Mouse (Mus musculus) neural tube, embryonic 15.5 days (tissue): ENCODE data around the gene Commd7. TPM values are rescaled to one million over a fixed set of nuclear protein-coding genes. Genes with fewer than 3 reads are reported as not detected.
A peak's percentile ranks its signal among the peaks of the same experiment; 100 is the strongest.

Source experiments
- ATAC-seq: fragments of 200-750 bp; cut with Nextera tagmentation; 2 replicates; pipeline ENCODE4 v1.8.0; 2017; ENCODE audit warnings: mild to moderate bottlenecking, moderate TSS enrichment, moderate library complexity; ENCODE audit not compliant: low FRiP score
- H3K27ac ChIP-seq: fragments of 300-500 bp; sonication (generic); replicated peaks from 2 replicates; pipeline ENCODE4 v1.5.1; 2015; ENCODE audit warnings: mild to moderate bottlenecking, inconsistent platforms
- H3K27me3 ChIP-seq: fragments of 300-500 bp; sonication (generic); replicated peaks from 2 replicates; pipeline ENCODE4 v1.6.1; 2015; ENCODE audit warnings: inconsistent platforms
- H3K36me3 ChIP-seq: fragments of 300-500 bp; sonication (generic); 2 replicates; pipeline ENCODE4 v1.6.1; 2015; ENCODE audit warnings: inconsistent platforms
- H3K4me1 ChIP-seq: fragments of 300-500 bp; sonication (generic); 2 replicates; pipeline ENCODE4 v1.6.1; 2015; ENCODE audit warnings: inconsistent platforms
- H3K4me2 ChIP-seq: fragments of 300-500 bp; sonication (generic); 2 replicates; pipeline ENCODE4 v1.6.1; 2015; ENCODE audit warnings: inconsistent platforms, mild to moderate bottlenecking, moderate library complexity
- H3K4me3 ChIP-seq: fragments of 300-500 bp; sonication (generic); replicated peaks from 2 replicates; pipeline ENCODE4 v1.5.1; 2015; ENCODE audit warnings: mild to moderate bottlenecking, inconsistent platforms
- H3K9ac ChIP-seq: fragments of 300-500 bp; sonication (generic); replicated peaks from 2 replicates; pipeline ENCODE4 v1.6.1; 2015; ENCODE audit warnings: mild to moderate bottlenecking, inconsistent platforms
- H3K9me3 ChIP-seq: fragments of 300-500 bp; sonication (generic); replicated peaks from 2 replicates; pipeline ENCODE4 v1.6.1; 2016; ENCODE audit warnings: inconsistent platforms
- WGBS: fragments of 180-500 bp; shearing (Covaris S2); methylation state at CpG from one replicate; pipeline ENCODE4 v1.1.7; 2015; ENCODE audit warnings: mixed read lengths; 5-methylcytosine and 5-hydroxymethylcytosine counted together
- polyA plus RNA-seq: library from polyadenylated mRNA; unstranded; fragments of >200 nt; fragmentation: Nextera tagmentation; extraction: Ambion mirVana; gene quantifications from 2 replicates; pipeline ENCODE4 v1.2.1, GENCODE M21; 2015

Commd7 gene
- polyA plus RNA-seq, 1 experiment from 2014 or later: 91.2 TPM

- WGBS: 85% methylated on average over 6 of the region's 6 CpGs
- no peak overlapping the region for H3K4me2 ChIP-seq
- H3K27me3 ChIP-seq: no peaks in the 10 kb centered on the region
- H3K4me3 ChIP-seq: no peak overlapping the region
- H3K9ac ChIP-seq: no peak overlapping the region
- H3K9me3 ChIP-seq: no peaks in the 10 kb centered on the region
- ATAC-seq: no peak
- H3K36me3 ChIP-seq: peaks cover 60% of the 10 kb centered on the region
- no peak overlapping the region for H3K27ac ChIP-seq
- no peaks in the 10 kb centered on the region for H3K4me1 ChIP-seq
Measured at GRCm38 (mm10) chr2:153618439-153618838, 14.1 kb downstream of the Commd7 start.

DNA sequence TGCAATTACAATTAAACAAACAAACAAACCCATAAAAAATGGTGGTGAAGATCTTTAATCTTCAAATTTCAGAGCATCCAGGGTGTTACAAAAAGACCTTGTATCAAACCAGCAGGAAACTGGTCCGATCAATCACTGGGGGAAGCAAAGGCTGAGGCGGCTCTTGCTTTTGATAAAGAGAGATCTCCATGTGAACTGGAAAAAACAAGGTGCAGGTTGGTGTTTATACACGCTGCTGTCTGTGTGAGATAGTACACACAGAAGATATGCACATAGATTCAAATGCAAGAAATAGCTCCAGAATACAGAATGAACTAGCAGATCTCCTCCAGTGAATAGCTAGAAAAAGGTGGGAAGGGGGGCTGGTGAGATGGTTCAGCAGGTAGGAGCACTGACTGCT is 15.7 kb downstream of the Commd7 start:
- no peak for ATAC-seq
- H3K36me3 ChIP-seq: peaks cover 48% of the 10 kb centered on the region
- no peak overlapping the region for H3K27ac ChIP-seq
- no peaks in the 10 kb centered on the region for H3K9me3 ChIP-seq
- H3K9ac ChIP-seq: no peak overlapping the region
- no peaks in the 10 kb centered on the region for H3K4me1 ChIP-seq
- no peaks in the 10 kb centered on the region for H3K27me3 ChIP-seq
- H3K4me3 ChIP-seq: no peak overlapping the region
- WGBS: 94% methylated on average over 3 of the region's 3 CpGs
- H3K4me2 ChIP-seq: no peak overlapping the region

GRCm38 (mm10) chr2:153612594-153613281 is 19.8 kb downstream of the Commd7 start:
- no peak overlapping the region for H3K4me2 ChIP-seq
- 40% methylated on average over 3 of the region's 3 CpGs for WGBS
- H3K27ac ChIP-seq: no peak overlapping the region
- no peak for ATAC-seq
- peaks cover 23% of the 10 kb centered on the region for H3K4me1 ChIP-seq
- H3K36me3 ChIP-seq: peaks cover 6% of the 10 kb centered on the region
- H3K4me3 ChIP-seq: no peak overlapping the region
- no peaks in the 10 kb centered on the region for H3K9me3 ChIP-seq
- H3K9ac ChIP-seq: no peak overlapping the region
- H3K27me3 ChIP-seq: no peaks in the 10 kb centered on the region

GRCm38 (mm10) chr2:153611743-153612142 is 20.8 kb downstream of the Commd7 start:
- WGBS: 97% methylated on average over 1 of the region's 1 CpGs
- no peak for ATAC-seq
- Histone ChIP-seq H3K36me3 (0 out of 2 replicates have a peak, but pooled peaks cover 6% of the 10 kb centered on the region), H3K27me3 (no peaks in the 10 kb centered on the region), H3K4me1 (peaks cover 23% of the 10 kb centered on the region), H3K27ac (no peak overlapping the region), H3K4me2 (no peak overlapping the region), H3K9ac (no peak overlapping the region), H3K9me3 (no peaks in the 10 kb centered on the region), H3K4me3 (no peak overlapping the region)

- Histone ChIP-seq H3K9ac (no peak overlapping the region; the same call in 1 of the 2 replicates), H3K27me3 (no peaks in the 10 kb centered on the region), H3K4me3 (no peak overlapping the region), H3K4me2 (no peak overlapping the region), H3K27ac (peak overlapping the region; percentile 69), H3K4me1 (peaks cover 23% of the 10 kb centered on the region), H3K9me3 (no peaks in the 10 kb centered on the region), H3K36me3 (0 out of 2 replicates have a peak, but pooled peaks cover 6% of the 10 kb centered on the region)
- 73% methylated on average over 7 of the region's 7 CpGs for WGBS
- ATAC-seq: 0 out of 2 replicates have a peak, but pooled peaks have one; percentile 6
Measured at GRCm38 (mm10) chr2:153611241-153611630, 21.3 kb downstream of the Commd7 start.

GRCm38 (mm10) chr2:153610426-153611240 is 21.9 kb downstream of the Commd7 start:
- WGBS: 20% methylated on average over 14 of the region's 14 CpGs
- H3K36me3 ChIP-seq: 0 out of 2 replicates have a peak, but pooled peaks cover 6% of the 10 kb centered on the region
- ATAC-seq: peak; percentile 55
- no peak overlapping the region; the same call in 1 of the 2 replicates for H3K9ac ChIP-seq
- no peaks in the 10 kb centered on the region for H3K9me3 ChIP-seq
- H3K4me1 ChIP-seq: peaks cover 23% of the 10 kb centered on the region
- peak overlapping the region; percentile 69 for H3K27ac ChIP-seq
- no peaks in the 10 kb centered on the region for H3K27me3 ChIP-seq
- H3K4me2 ChIP-seq: no peak overlapping the region
- H3K4me3 ChIP-seq: no peak overlapping the region

DNA sequence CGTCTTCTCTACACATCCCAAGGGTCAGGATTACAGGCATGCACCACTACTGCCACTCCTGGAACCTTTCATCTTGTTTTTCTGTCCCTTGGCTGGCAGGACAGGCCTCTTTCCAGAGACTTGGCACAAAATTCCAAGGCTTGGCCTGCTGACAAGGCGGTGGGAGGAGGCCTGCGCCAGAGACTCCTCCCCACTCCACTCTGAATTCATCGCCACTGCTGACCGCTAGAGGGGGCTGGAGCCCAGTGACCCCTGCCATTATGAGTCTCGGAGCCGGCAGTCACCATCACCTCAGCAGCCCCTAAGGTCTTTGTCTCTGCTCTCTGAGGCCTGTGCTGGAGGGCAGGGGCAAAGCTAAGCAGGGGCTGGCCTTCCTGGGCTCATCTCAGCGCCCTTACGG is 23.0 kb downstream of the Commd7 start:
- Histone ChIP-seq H3K4me1 (peaks cover 23% of the 10 kb centered on the region), H3K9ac (no peak overlapping the region), H3K9me3 (no peaks in the 10 kb centered on the region), H3K36me3 (no peaks in the 10 kb centered on the region), H3K27me3 (no peaks in the 10 kb centered on the region), H3K4me2 (no peak overlapping the region), H3K27ac (0 out of 2 replicates have a peak overlapping the region, but pooled peaks have one; percentile 9), H3K4me3 (no peak overlapping the region)
- WGBS: 10% methylated on average over 9 of the region's 9 CpGs
- no peak for ATAC-seq

GRCm38 (mm10) chr2:153609058-153609457 is 23.5 kb downstream of the Commd7 start:
- Histone ChIP-seq H3K4me3 (no peak overlapping the region), H3K36me3 (no peaks in the 10 kb centered on the region), H3K9ac (no peak overlapping the region), H3K4me2 (no peak overlapping the region), H3K9me3 (no peaks in the 10 kb centered on the region), H3K4me1 (peaks cover 23% of the 10 kb centered on the region), H3K27ac (0 out of 2 replicates have a peak overlapping the region, but pooled peaks have one; percentile 9), H3K27me3 (no peaks in the 10 kb centered on the region)
- WGBS: 66% methylated on average over 8 of the region's 8 CpGs
- ATAC-seq: no peak

DNA sequence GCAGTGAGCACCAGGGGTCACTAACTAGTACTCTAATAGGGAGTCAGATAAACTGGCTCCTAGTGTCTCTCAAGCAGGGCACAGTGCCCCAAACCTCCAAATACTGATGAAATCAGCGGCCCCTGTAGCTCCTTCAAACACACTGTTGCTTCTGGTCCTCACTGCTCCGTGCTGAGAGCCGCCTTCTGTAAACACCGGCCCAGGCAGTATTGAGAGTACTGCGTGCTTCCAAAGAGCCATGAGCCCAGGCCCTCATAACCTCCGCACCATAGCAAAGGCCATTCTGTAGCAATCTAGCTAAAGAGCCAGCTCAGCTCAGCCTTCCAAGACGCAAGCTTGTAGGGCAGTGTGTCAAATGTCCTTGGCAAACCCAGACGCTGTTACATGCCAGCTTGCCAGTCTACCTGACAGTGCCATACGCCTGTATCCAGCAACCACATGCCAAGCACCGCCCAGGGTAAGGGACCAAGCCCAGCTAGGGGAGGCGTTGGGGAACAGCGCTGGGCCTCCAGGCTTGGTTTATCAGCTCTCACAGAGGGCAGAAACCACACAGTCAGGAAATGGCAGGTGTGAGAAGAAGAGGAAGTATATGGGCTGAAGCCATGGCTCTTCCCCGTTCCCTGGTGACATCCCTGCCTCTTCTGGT is 24.6 kb downstream of the Commd7 start:
- ATAC-seq: no peak
- H3K36me3 ChIP-seq: no peaks in the 10 kb centered on the region
- no peak overlapping the region for H3K27ac ChIP-seq
- peaks cover 23% of the 10 kb centered on the region for H3K4me1 ChIP-seq
- H3K9me3 ChIP-seq: no peaks in the 10 kb centered on the region
- H3K4me2 ChIP-seq: no peak overlapping the region
- 77% methylated on average over 13 of the region's 13 CpGs for WGBS
- no peak overlapping the region for H3K4me3 ChIP-seq
- no peaks in the 10 kb centered on the region for H3K27me3 ChIP-seq
- no peak overlapping the region for H3K9ac ChIP-seq

GRCm38 (mm10) chr2:153606421-153606820 is 26.2 kb downstream of the Commd7 start:
- Histone ChIP-seq H3K4me1 (peaks cover 26% of the 10 kb centered on the region), H3K4me3 (no peak overlapping the region), H3K9ac (no peak overlapping the region), H3K27me3 (no peaks in the 10 kb centered on the region), H3K27ac (no peak overlapping the region), H3K9me3 (no peaks in the 10 kb centered on the region), H3K36me3 (no peaks in the 10 kb centered on the region), H3K4me2 (no peak overlapping the region)
- ATAC-seq: no peak
- 82% methylated on average over 3 of the region's 3 CpGs for WGBS

DNA sequence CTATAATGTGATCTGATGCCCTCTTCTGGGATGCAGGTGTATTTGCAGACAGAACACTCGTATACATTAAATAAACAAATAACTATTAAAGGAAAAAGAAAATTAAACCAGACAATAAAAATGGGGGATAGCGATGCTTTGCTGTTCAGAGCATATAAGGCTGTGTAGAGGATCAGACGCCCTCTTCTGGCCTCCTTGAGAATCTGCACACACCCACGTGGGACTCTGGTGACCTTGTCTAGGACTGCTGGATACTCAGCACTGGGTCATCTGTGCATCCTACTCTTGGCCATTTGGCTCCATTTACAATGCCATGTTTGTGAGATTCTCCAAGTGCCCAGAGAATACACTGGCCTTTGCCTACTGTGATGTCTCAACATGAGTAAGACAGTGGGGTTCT is 28.9 kb downstream of the Commd7 start:
- no peak overlapping the region for H3K4me3 ChIP-seq
- H3K9me3 ChIP-seq: no peaks in the 10 kb centered on the region
- no peaks in the 10 kb centered on the region for H3K36me3 ChIP-seq
- H3K4me2 ChIP-seq: no peak overlapping the region
- no peak overlapping the region for H3K9ac ChIP-seq
- no peak overlapping the region for H3K27ac ChIP-seq
- H3K4me1 ChIP-seq: peaks cover 18% of the 10 kb centered on the region
- WGBS: 39% methylated on average over 4 of the region's 4 CpGs
- no peaks in the 10 kb centered on the region for H3K27me3 ChIP-seq
- ATAC-seq: no peak
